Mouse (Mus musculus) right cerebral cortex, postnatal 25 days (tissue): ENCODE measurements around the gene Osbpl9.

ENCODE experiments used
- DNase-seq: peaks from one replicate; pipeline ENCODE4 v3.0.0; 2022

Gene Osbpl9

GRCm38 (mm10) chr4:109026543-109026942 lies 175.5 kb downstream of the Osbpl9 start:
- no peak for DNase-seq

GRCm38 (mm10) chr4:109025061-109025460 lies 177.0 kb downstream of the Osbpl9 start:
- DNase-seq: no peak

GRCm38 (mm10) chr4:109021976-109022375 lies 180.1 kb downstream of the Osbpl9 start:
- DNase-seq: no peak

GRCm38 (mm10) chr4:109019301-109019700 lies 182.8 kb downstream of the Osbpl9 start:
- no peak for DNase-seq

GRCm38 (mm10) chr4:109017441-109017840 lies 184.6 kb downstream of the Osbpl9 start:
- DNase-seq: no peak

GRCm38 (mm10) chr4:109014091-109014490 lies 188.0 kb downstream of the Osbpl9 start:
- DNase-seq: no peak
